Mouse (Mus musculus): Measurements from ENCODE around the gene Hecw2. TPM values are rescaled to one million over a fixed set of nuclear protein-coding genes. Genes with fewer than 3 reads are reported as not detected.

Gene Hecw2
- polyA plus RNA-seq, 1 experiment from 2014 or later: 5.5 TPM

DNA sequence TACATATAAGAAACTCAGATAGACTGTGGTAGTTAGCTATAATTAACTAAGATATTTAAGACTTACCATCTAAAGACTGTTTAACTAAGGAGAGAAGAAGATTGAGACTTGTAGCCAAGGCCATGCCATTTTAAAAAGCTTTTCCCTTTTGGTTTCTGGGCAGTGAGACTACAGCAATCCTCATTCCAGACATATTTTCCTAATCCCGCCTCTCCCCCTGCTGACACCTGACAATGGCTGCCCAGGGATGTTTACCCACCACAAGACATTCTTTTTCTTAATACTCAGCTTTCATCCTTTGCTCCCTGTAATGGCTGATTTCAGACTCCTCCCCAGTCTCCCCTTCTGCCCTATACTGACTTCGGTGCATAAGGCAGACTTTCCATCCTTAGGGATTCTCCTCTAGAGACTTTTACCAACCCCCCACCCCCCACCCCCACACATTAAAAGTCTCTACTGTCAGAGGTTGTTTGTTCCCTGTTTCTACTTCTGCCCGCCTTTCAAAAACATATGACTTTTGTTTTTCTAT lies 328.5 kb downstream of the Hecw2 start:
- no peaks in the 10 kb centered on the region for H3K36me3 ChIP-seq (ENCODE audit: control insufficient read depth, insufficient read depth, low read length)
- H3K9me3 ChIP-seq (ENCODE audit: control insufficient read depth, low read length): no peaks in the 10 kb centered on the region
- DNase-seq (ENCODE audit: low spot score) (no peak), ATAC-seq (ENCODE audit: insufficient read depth, low FRiP score, low TSS enrichment) (0 out of 2 replicates have a peak, but pooled peaks have one; percentile 27)
- no peaks in the 10 kb centered on the region for H3K27me3 ChIP-seq (ENCODE audit: control insufficient read depth, insufficient read depth, low read length)
- 31% methylated on average over 3 of the region's 3 CpGs for WGBS
- H3K27ac ChIP-seq (ENCODE audit: low read depth, low read length): no peak overlapping the region
- H3K4me1 ChIP-seq (ENCODE audit: control insufficient read depth, insufficient read depth, low read length): no peaks in the 10 kb centered on the region
- H3K4me3 ChIP-seq (ENCODE audit: low read depth, low read length): no peak overlapping the region
- H3K4me2 ChIP-seq (ENCODE audit: low read depth): no peak overlapping the region
- H3K9ac ChIP-seq (ENCODE audit: low read length): no peak overlapping the region

DNA sequence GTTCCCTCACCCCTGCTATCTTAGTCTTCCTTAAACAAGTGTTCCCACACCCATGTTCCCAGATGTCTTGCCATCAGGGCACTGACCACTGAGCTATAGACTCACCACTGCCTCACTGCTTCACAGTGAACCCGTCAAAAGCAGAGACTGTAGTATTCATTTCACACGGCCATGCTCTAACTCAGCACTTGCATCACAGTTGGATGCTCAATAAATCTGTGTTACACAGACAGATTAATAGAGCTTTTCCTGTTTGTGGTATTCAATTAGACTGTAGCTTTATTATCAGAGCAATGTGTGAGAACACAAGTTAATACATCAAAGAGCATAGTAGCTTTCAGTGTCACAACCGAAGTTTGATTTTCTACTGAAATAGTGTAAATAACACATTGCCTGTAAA lies 330.9 kb downstream of the Hecw2 start:
- Histone ChIP-seq H3K27me3 (ENCODE audit: control insufficient read depth, insufficient read depth, low read length) (no peaks in the 10 kb centered on the region), H3K36me3 (ENCODE audit: control insufficient read depth, insufficient read depth, low read length) (no peaks in the 10 kb centered on the region), H3K4me2 (ENCODE audit: low read depth) (no peak overlapping the region), H3K9ac (ENCODE audit: low read length) (no peak overlapping the region), H3K27ac (ENCODE audit: low read depth, low read length) (no peak overlapping the region), H3K4me3 (ENCODE audit: low read depth, low read length) (no peak overlapping the region), H3K4me1 (ENCODE audit: control insufficient read depth, insufficient read depth, low read length) (no peaks in the 10 kb centered on the region), H3K9me3 (ENCODE audit: control insufficient read depth, low read length) (no peaks in the 10 kb centered on the region)
- ATAC-seq (ENCODE audit: insufficient read depth, low FRiP score, low TSS enrichment) (no peak), DNase-seq (ENCODE audit: low spot score) (no peak)
- 50% methylated on average over 3 of the region's 3 CpGs for WGBS

DNA sequence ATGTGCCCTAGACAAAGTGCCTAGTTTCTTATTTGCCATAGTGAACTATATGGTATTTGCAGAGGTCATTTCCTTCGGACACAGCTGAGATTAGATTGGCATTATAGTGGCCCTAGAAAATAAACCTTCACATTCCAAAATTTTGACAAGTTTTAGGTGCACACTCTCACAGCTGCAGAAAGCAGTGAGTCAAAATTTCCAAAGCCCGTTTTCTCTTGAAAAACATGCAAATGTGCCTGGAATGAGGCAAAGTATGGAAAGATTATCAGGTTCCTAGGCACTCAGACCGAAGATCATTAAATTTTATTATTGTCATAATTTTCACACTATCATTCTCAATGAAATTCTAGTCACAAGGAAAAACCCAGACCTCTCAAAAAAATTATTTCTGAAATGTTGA lies 334.4 kb downstream of the Hecw2 start:
- ATAC-seq (ENCODE audit: insufficient read depth, low FRiP score, low TSS enrichment): no peak
- Histone ChIP-seq H3K4me3 (ENCODE audit: low read depth, low read length) (no peak overlapping the region), H3K4me1 (ENCODE audit: control insufficient read depth, insufficient read depth, low read length) (no peaks in the 10 kb centered on the region), H3K36me3 (ENCODE audit: control insufficient read depth, insufficient read depth, low read length) (no peaks in the 10 kb centered on the region), H3K4me2 (ENCODE audit: low read depth) (no peak overlapping the region), H3K9ac (ENCODE audit: low read length) (no peak overlapping the region), H3K27ac (ENCODE audit: low read depth, low read length) (no peak overlapping the region), H3K9me3 (ENCODE audit: control insufficient read depth, low read length) (no peaks in the 10 kb centered on the region), H3K27me3 (ENCODE audit: control insufficient read depth, insufficient read depth, low read length) (no peaks in the 10 kb centered on the region)
- 91% methylated on average over 3 of the region's 3 CpGs for WGBS
- DNase-seq (ENCODE audit: low spot score): no peak

DNA sequence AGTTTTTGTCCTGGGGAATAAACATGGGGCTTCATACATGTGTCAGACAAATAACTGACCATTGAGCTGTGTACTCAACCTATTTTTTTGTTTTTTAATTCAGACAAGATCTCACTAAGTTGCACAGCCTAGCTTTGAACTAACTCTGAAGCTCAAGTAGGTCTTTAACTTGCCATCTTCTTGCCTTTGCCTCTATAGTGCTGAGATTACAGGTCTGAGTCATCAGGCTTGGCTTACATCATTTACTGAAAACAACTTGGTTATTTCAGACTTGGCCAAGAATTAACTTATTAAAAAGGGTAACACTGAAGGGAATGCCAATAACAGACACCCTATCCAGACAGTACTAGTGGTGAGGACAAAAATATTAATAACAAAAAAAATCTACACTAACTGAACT lies 335.8 kb downstream of the Hecw2 start:
- Histone ChIP-seq H3K27ac (ENCODE audit: low read depth, low read length) (no peak overlapping the region), H3K4me1 (ENCODE audit: control insufficient read depth, insufficient read depth, low read length) (no peaks in the 10 kb centered on the region), H3K9me3 (ENCODE audit: control insufficient read depth, low read length) (no peaks in the 10 kb centered on the region), H3K36me3 (ENCODE audit: control insufficient read depth, insufficient read depth, low read length) (no peaks in the 10 kb centered on the region), H3K4me3 (ENCODE audit: low read depth, low read length) (no peak overlapping the region), H3K27me3 (ENCODE audit: control insufficient read depth, insufficient read depth, low read length) (no peaks in the 10 kb centered on the region), H3K4me2 (ENCODE audit: low read depth) (no peak overlapping the region), H3K9ac (ENCODE audit: low read length) (no peak overlapping the region)
- ATAC-seq (ENCODE audit: insufficient read depth, low FRiP score, low TSS enrichment): no peak
- DNase-seq (ENCODE audit: low spot score): no peak

DNA sequence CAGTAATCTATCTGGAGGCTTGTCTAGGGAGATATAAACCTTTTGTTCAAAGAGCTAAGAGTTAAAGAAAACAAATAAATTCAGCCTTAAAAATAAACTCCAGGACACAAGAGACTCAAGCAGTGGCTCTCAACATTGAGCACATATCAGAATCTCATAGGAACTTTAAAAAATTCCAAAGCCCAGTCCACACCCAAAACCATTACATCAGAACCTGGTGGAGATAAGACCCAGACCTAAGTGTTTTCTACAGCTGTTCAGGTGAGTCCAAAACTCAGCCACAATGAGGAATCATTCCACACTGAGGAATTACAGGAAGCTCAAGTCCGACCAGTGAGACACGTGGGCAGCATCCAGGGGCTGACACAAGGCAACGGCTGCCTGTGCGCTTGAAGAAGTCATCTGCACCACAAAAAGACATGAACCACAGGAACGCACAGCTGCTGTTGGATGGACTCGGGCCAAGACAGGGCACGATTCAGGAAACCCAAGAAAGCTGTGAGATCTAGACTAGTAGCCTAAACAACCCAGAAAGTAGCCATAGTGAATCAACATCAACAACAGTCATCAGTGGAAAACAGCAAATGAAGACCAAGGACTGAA lies 338.4 kb downstream of the Hecw2 start:
- no peak overlapping the region for H3K9ac ChIP-seq (ENCODE audit: low read length)
- DNase-seq (ENCODE audit: low spot score): no peak

DNA sequence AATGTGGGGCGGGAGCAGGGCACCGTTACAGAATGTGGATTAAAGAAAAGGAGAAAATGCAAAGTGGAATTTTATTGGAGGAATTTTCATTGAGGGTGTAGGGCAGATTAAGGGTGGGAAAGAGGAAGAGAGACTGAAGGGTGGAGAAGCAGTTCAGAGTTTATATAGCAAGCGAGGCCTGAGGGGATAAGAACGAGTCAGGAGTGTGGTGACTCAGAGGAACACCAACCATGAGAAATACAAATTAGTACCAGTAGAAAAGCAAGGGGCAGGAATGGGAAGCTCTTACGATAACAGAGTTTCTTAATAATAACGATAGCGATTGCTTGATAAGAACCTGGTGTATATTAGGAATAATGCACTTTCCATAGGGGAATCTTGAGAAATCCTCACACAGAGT lies 339.2 kb downstream of the Hecw2 start:
- no peak overlapping the region for H3K9ac ChIP-seq (ENCODE audit: low read length)

More for the DNA sequence above, 338.4 kb downstream of the Hecw2 start:
- H3K36me3 ChIP-seq (ENCODE audit: control insufficient read depth, insufficient read depth, low read length): no peaks in the 10 kb centered on the region
- H3K4me3 ChIP-seq (ENCODE audit: low read depth, low read length): no peak overlapping the region
- no peak overlapping the region for H3K27ac ChIP-seq (ENCODE audit: low read depth, low read length)
- H3K4me2 ChIP-seq (ENCODE audit: low read depth): no peak overlapping the region
- H3K4me1 ChIP-seq (ENCODE audit: control insufficient read depth, insufficient read depth, low read length): no peaks in the 10 kb centered on the region
- no peaks in the 10 kb centered on the region for H3K9me3 ChIP-seq (ENCODE audit: control insufficient read depth, low read length)
- no peak for ATAC-seq (ENCODE audit: insufficient read depth, low FRiP score, low TSS enrichment)
- no peaks in the 10 kb centered on the region for H3K27me3 ChIP-seq (ENCODE audit: control insufficient read depth, insufficient read depth, low read length)
- 92% methylated on average over 7 of the region's 7 CpGs for WGBS

DNA sequence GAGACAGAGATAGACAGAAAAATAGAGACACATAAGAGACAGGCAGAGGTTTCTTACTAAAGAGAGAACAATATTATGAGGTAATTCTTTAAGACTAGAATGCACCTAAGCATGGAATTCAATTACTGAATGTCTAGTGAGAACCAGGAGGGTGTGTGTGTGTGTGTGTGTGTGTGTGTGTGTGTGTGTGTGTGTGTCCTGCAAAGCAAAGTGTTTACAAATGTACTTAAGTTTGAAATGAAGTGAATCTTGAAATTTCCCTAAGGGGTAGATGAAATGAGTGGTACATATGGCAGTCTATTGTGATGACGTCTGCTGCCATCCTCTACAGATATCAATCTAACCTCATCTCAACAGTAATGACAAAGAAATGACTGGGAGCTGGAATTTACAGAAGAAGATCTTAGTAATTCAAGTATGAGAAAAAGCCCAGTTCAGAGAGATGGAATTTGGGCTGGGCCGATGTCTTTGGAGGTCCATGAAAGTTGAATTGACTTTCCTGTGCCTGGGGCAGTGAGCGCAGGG lies 342.8 kb downstream of the Hecw2 start:
- Histone ChIP-seq H3K27ac (ENCODE audit: low read depth, low read length) (no peak overlapping the region), H3K27me3 (ENCODE audit: control insufficient read depth, insufficient read depth, low read length) (no peaks in the 10 kb centered on the region), H3K4me2 (ENCODE audit: low read depth) (no peak overlapping the region), H3K4me3 (ENCODE audit: low read depth, low read length) (no peak overlapping the region), H3K9ac (ENCODE audit: low read length) (no peak overlapping the region), H3K9me3 (ENCODE audit: control insufficient read depth, low read length) (no peaks in the 10 kb centered on the region), H3K4me1 (ENCODE audit: control insufficient read depth, insufficient read depth, low read length) (no peaks in the 10 kb centered on the region), H3K36me3 (ENCODE audit: control insufficient read depth, insufficient read depth, low read length) (no peaks in the 10 kb centered on the region)
- no peak for DNase-seq (ENCODE audit: low spot score)
- no peak for ATAC-seq (ENCODE audit: insufficient read depth, low FRiP score, low TSS enrichment)
- WGBS: 85% methylated on average over 3 of the region's 3 CpGs

More for the DNA sequence above, 339.2 kb downstream of the Hecw2 start:
- no peak for DNase-seq (ENCODE audit: low spot score)
- Histone ChIP-seq H3K36me3 (ENCODE audit: control insufficient read depth, insufficient read depth, low read length) (no peaks in the 10 kb centered on the region), H3K27ac (ENCODE audit: low read depth, low read length) (no peak overlapping the region), H3K4me3 (ENCODE audit: low read depth, low read length) (no peak overlapping the region), H3K9me3 (ENCODE audit: control insufficient read depth, low read length) (no peaks in the 10 kb centered on the region), H3K4me2 (ENCODE audit: low read depth) (no peak overlapping the region), H3K27me3 (ENCODE audit: control insufficient read depth, insufficient read depth, low read length) (no peaks in the 10 kb centered on the region), H3K4me1 (ENCODE audit: control insufficient read depth, insufficient read depth, low read length) (no peaks in the 10 kb centered on the region)
- whole genome bisulfite sequencing: 92% methylated on average over 7 of the region's 7 CpGs
- ATAC-seq (ENCODE audit: insufficient read depth, low FRiP score, low TSS enrichment): no peak

DNA sequence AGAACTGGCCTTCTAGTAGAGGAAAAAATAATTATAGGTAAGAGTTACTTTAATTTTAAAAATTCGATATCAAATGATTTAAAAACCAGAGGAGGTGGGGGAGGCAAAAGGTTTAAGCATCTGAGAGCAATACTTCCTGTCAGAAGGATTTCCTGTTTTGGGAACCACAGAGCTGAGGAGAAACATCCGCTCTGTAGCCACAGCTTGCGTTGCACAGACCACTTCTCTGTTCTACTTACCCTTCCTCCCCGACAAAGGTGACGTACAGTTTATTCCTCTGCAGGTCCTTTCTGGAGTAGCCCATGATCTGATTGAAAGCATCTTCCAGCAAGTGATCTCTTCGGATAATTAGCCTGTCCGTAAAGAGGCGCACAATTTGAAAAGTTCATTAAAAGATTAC lies 343.6 kb downstream of the Hecw2 start:
- Histone ChIP-seq H3K36me3 (ENCODE audit: control insufficient read depth, insufficient read depth, low read length) (no peaks in the 10 kb centered on the region), H3K27ac (ENCODE audit: low read depth, low read length) (no peak overlapping the region), H3K4me3 (ENCODE audit: low read depth, low read length) (no peak overlapping the region), H3K9ac (ENCODE audit: low read length) (no peak overlapping the region), H3K27me3 (ENCODE audit: control insufficient read depth, insufficient read depth, low read length) (no peaks in the 10 kb centered on the region), H3K4me2 (ENCODE audit: low read depth) (no peak overlapping the region), H3K9me3 (ENCODE audit: control insufficient read depth, low read length) (no peaks in the 10 kb centered on the region), H3K4me1 (ENCODE audit: control insufficient read depth, insufficient read depth, low read length) (no peaks in the 10 kb centered on the region)
- ATAC-seq (ENCODE audit: insufficient read depth, low FRiP score, low TSS enrichment) (no peak), DNase-seq (ENCODE audit: low spot score) (no peak)
- 85% methylated on average over 8 of the region's 8 CpGs for WGBS

DNA sequence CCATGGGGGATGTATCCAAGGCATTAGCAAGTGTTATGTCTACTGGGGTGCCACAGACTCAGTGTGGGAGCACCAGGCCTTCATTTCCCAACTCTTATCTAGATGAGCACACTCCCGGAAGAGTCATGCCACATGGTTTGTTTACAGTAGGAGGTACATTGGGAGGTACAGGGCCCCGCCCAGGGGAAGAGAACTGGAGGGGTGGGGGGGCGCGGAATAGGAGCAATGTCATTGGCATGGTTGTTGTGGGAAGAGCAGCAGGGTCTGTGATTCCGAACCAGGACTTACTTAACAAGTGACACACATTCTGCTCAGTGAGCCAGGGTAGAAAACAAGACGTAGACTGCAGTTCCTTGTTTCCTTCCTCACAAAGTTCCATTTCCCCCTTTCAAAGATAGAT lies 344.1 kb downstream of the Hecw2 start:
- Histone ChIP-seq H3K4me2 (ENCODE audit: low read depth) (no peak overlapping the region), H3K27me3 (ENCODE audit: control insufficient read depth, insufficient read depth, low read length) (no peaks in the 10 kb centered on the region), H3K9ac (ENCODE audit: low read length) (no peak overlapping the region), H3K27ac (ENCODE audit: low read depth, low read length) (no peak overlapping the region), H3K4me1 (ENCODE audit: control insufficient read depth, insufficient read depth, low read length) (no peaks in the 10 kb centered on the region), H3K36me3 (ENCODE audit: control insufficient read depth, insufficient read depth, low read length) (no peaks in the 10 kb centered on the region), H3K4me3 (ENCODE audit: low read depth, low read length) (no peak overlapping the region), H3K9me3 (ENCODE audit: control insufficient read depth, low read length) (no peaks in the 10 kb centered on the region)
- WGBS: 89% methylated on average over 6 of the region's 6 CpGs
- ATAC-seq (ENCODE audit: insufficient read depth, low FRiP score, low TSS enrichment): no peak
- DNase-seq (ENCODE audit: low spot score): no peak
